Mouse (Mus musculus) intestine, embryonic 14.5 days (tissue): Measurements from ENCODE around the gene Hoxa6. TPM values are rescaled to one million over a fixed set of nuclear protein-coding genes. Genes with fewer than 3 reads are reported as not detected.

Experiments
- ATAC-seq: fragments of 200-750 bp; cut with Nextera tagmentation; replicated peaks from 2 replicates; pipeline ENCODE4 v1.8.0; 2017; ENCODE audit warnings: low read depth, moderate number of reproducible peaks, moderate TSS enrichment, moderate library complexity; ENCODE audit not compliant: low FRiP score, low TSS enrichment
- DNase-seq: peaks from one replicate; pipeline ENCODE4 v3.0.0-alpha.2; 2018; ENCODE audit warnings: low spot score
- H3K27ac ChIP-seq: fragments of 300-500 bp; sonication (generic); 2 replicates; pipeline ENCODE4 v1.5.1; 2014; ENCODE audit warnings: low read depth, mild to moderate bottlenecking, control low read depth
- H3K27me3 ChIP-seq: fragments of 300-500 bp; sonication (generic); replicated peaks from 2 replicates; pipeline ENCODE4 v1.6.1; 2014; ENCODE audit warnings: low read length, control low read depth; ENCODE audit not compliant: control insufficient read depth, insufficient read depth
- H3K36me3 ChIP-seq: fragments of 300-500 bp; sonication (generic); 2 replicates; pipeline ENCODE4 v1.6.1; 2014; ENCODE audit warnings: low read length, control low read depth; ENCODE audit not compliant: control insufficient read depth, insufficient read depth
- H3K4me1 ChIP-seq: fragments of 300-500 bp; sonication (generic); replicated peaks from 2 replicates; pipeline ENCODE4 v1.6.1; 2014; ENCODE audit warnings: low read length, control low read depth, mixed read lengths; ENCODE audit not compliant: control insufficient read depth, insufficient read depth
- H3K4me2 ChIP-seq: fragments of 300-500 bp; sonication (generic); 2 replicates; pipeline ENCODE4 v1.6.1; 2014; ENCODE audit warnings: low read length
- H3K4me3 ChIP-seq: fragments of 300-500 bp; sonication (generic); 2 replicates; pipeline ENCODE4 v1.5.1; 2014; ENCODE audit warnings: low read depth, low read length, control low read depth, mixed read lengths
- H3K9ac ChIP-seq: fragments of 300-500 bp; sonication (generic); 2 replicates; pipeline ENCODE4 v1.6.1; 2014; ENCODE audit warnings: mild to moderate bottlenecking, low read length
- H3K9me3 ChIP-seq: fragments of 300-500 bp; sonication (generic); 2 replicates; pipeline ENCODE4 v1.6.1; 2016; ENCODE audit warnings: low read length, control low read depth; ENCODE audit not compliant: control insufficient read depth
- WGBS: fragments of 180-500 bp; shearing (Covaris S2); extraction: QIAGEN DNeasy Blood & Tissue Kit; methylation state at CpG from one replicate; pipeline ENCODE4 v1.1.7; 2014; 5-methylcytosine and 5-hydroxymethylcytosine counted together
- polyA plus RNA-seq: library from polyadenylated mRNA; unstranded; fragments of >200 nt; fragmentation: Nextera tagmentation; extraction: Ambion mirVana; gene quantifications from 2 replicates; pipeline ENCODE4 v1.2.1, GENCODE M21; 2014

Hoxa6 gene
- polyA plus RNA-seq, 1 experiment from 2014 or later, result 2.5 TPM

- no peaks in the 10 kb centered on the region for H3K9me3 ChIP-seq
- H3K27me3 ChIP-seq, result 0 out of 2 replicates have a peak, but pooled peaks cover 8% of the 10 kb centered on the region
- ATAC-seq (no peak), DNase-seq (no peak)
- peak overlapping the region; percentile 70 for H3K4me2 ChIP-seq
- H3K27ac ChIP-seq, result peak overlapping the region; percentile 88
- H3K4me3 ChIP-seq, result peak overlapping the region; percentile 59
- H3K36me3 ChIP-seq, result no peaks in the 10 kb centered on the region
- 43% methylated on average over 5 of the region's 5 CpGs for WGBS
- peaks cover 38% of the 10 kb centered on the region for H3K4me1 ChIP-seq
- H3K9ac ChIP-seq, result peak overlapping the region; percentile 87
Observed at GRCm38 (mm10) chr6:52170898-52171223, 37.7 kb downstream of the Hoxa6 start.

GRCm38 (mm10) chr6:52170166-52170897 lies 38.2 kb downstream of the Hoxa6 start:
- no peaks in the 10 kb centered on the region for H3K36me3 ChIP-seq
- H3K27me3 ChIP-seq, result 0 out of 2 replicates have a peak, but pooled peaks cover 8% of the 10 kb centered on the region
- H3K4me1 ChIP-seq, result peaks cover 42% of the 10 kb centered on the region
- H3K4me3 ChIP-seq, result peak overlapping the region; percentile 59
- peak overlapping the region; percentile 87 for H3K9ac ChIP-seq
- ATAC-seq (no peak), DNase-seq (peak; percentile 75)
- H3K4me2 ChIP-seq, result peak overlapping the region; percentile 70
- 28% methylated on average over 40 of the region's 40 CpGs for WGBS
- H3K9me3 ChIP-seq, result no peaks in the 10 kb centered on the region
- peak overlapping the region; percentile 88 for H3K27ac ChIP-seq

GRCm38 (mm10) chr6:52169499-52170165 lies 38.9 kb downstream of the Hoxa6 start:
- WGBS, result 33% methylated on average over 16 of the region's 16 CpGs
- Histone ChIP-seq H3K27me3 (0 out of 2 replicates have a peak, but pooled peaks cover 8% of the 10 kb centered on the region), H3K9me3 (no peaks in the 10 kb centered on the region), H3K27ac (peak overlapping the region; percentile 88), H3K4me3 (peak overlapping the region; percentile 59; the same call in 1 of the 2 replicates), H3K9ac (peak overlapping the region; percentile 87), H3K4me2 (peak overlapping the region; percentile 70), H3K4me1 (peaks cover 47% of the 10 kb centered on the region), H3K36me3 (no peaks in the 10 kb centered on the region)
- no peak for ATAC-seq
- peak; percentile 67 for DNase-seq

- DNase-seq, result peak; percentile 74
- H3K4me1 ChIP-seq, result peaks cover 45% of the 10 kb centered on the region
Observed at GRCm38 (mm10) chr6:52168191-52169055, 40.1 kb downstream of the Hoxa6 start.

GRCm38 (mm10) chr6:52167736-52168161 lies 40.8 kb downstream of the Hoxa6 start:
- Histone ChIP-seq H3K9ac (peak overlapping the region; percentile 87), H3K4me1 (peaks cover 48% of the 10 kb centered on the region), H3K27ac (peak overlapping the region; percentile 95), H3K36me3 (peaks cover 3% of the 10 kb centered on the region; the same call in 1 of the 2 replicates), H3K27me3 (0 out of 2 replicates have a peak, but pooled peaks cover 8% of the 10 kb centered on the region), H3K4me3 (peak overlapping the region; percentile 59), H3K4me2 (peak overlapping the region; percentile 70), H3K9me3 (no peaks in the 10 kb centered on the region)
- ATAC-seq (no peak), DNase-seq (peak; percentile 72)
- 34% methylated on average over 14 of the region's 14 CpGs for WGBS

More at GRCm38 (mm10) chr6:52168191-52169055, 40.1 kb downstream of the Hoxa6 start:
- Histone ChIP-seq H3K4me3 (peak overlapping the region; percentile 59), H3K9ac (peak overlapping the region; percentile 87), H3K9me3 (no peaks in the 10 kb centered on the region), H3K36me3 (no peaks in the 10 kb centered on the region), H3K27me3 (0 out of 2 replicates have a peak, but pooled peaks cover 8% of the 10 kb centered on the region), H3K27ac (peak overlapping the region; percentile 95), H3K4me2 (peak overlapping the region; percentile 70)
- 21% methylated on average over 42 of the region's 42 CpGs for WGBS
- no peak for ATAC-seq

- H3K4me2 ChIP-seq, result peak overlapping the region; percentile 70
- H3K27me3 ChIP-seq, result 0 out of 2 replicates have a peak, but pooled peaks cover 8% of the 10 kb centered on the region
- H3K36me3 ChIP-seq, result peaks cover 4% of the 10 kb centered on the region; the same call in 1 of the 2 replicates
- H3K4me1 ChIP-seq, result peaks cover 48% of the 10 kb centered on the region
- WGBS, result 51% methylated on average over 1 of the region's 1 CpGs
- H3K27ac ChIP-seq, result peak overlapping the region; percentile 95
- no peak for DNase-seq
- H3K9ac ChIP-seq, result peak overlapping the region; percentile 87
- H3K4me3 ChIP-seq, result peak overlapping the region; percentile 59; the same call in 1 of the 2 replicates
- no peaks in the 10 kb centered on the region for H3K9me3 ChIP-seq
- ATAC-seq, result no peak
Observed at GRCm38 (mm10) chr6:52167176-52167575, 41.3 kb downstream of the Hoxa6 start.

GRCm38 (mm10) chr6:52166431-52167077 lies 42.0 kb downstream of the Hoxa6 start:
- ATAC-seq (no peak), DNase-seq (peak; percentile 71)
- peak overlapping the region; percentile 87 for H3K9ac ChIP-seq
- peaks cover 4% of the 10 kb centered on the region; the same call in 1 of the 2 replicates for H3K36me3 ChIP-seq
- peaks cover 44% of the 10 kb centered on the region for H3K4me1 ChIP-seq
- no peaks in the 10 kb centered on the region for H3K9me3 ChIP-seq
- H3K27me3 ChIP-seq, result 0 out of 2 replicates have a peak, but pooled peaks cover 8% of the 10 kb centered on the region
- peak overlapping the region; percentile 95 for H3K27ac ChIP-seq
- H3K4me3 ChIP-seq, result peak overlapping the region; percentile 59
- H3K4me2 ChIP-seq, result peak overlapping the region; percentile 70
- WGBS, result 33% methylated on average over 4 of the region's 4 CpGs
